Mouse (Mus musculus): ENCODE results near the gene Ube2f. TPM values are rescaled to one million over a fixed set of nuclear protein-coding genes. Genes with fewer than 3 reads are reported as not detected.

The Ube2f gene
- polyA plus RNA-seq, 1 experiment from 2014 or later: 68.8 TPM

DNA sequence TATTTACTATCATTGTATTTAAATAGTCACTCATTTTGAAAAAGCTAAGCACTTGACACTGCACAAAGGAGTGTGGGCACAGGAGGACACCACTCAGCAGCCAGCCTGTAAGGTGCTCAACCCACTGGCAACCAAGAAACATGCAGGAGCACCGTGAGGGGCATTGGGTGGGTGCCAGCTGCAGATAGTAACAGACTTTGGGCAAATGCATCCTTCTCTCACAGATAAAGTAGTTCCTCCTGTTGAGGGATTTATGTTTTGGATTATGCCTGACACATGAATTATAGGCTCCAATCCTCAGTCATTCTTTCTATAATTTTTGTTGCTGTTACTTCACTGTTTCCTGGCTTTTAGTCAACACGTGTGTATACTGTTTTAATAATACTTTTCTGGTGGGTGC, 27.4 kb downstream of the Ube2f start:
- WGBS: 98% methylated on average over 2 of the region's 2 CpGs
- H3K27ac ChIP-seq (replicated peaks): no peak overlapping the region
- peaks cover 69% of the 10 kb centered on the region for H3K36me3 ChIP-seq
- no peak overlapping the region for H3K4me2 ChIP-seq
- no peaks in the 10 kb centered on the region for H3K27me3 ChIP-seq
- H3K9ac ChIP-seq: no peak overlapping the region
- no peaks in the 10 kb centered on the region for H3K9me3 ChIP-seq
- H3K4me1 ChIP-seq (replicated peaks): no peaks in the 10 kb centered on the region
- no peak overlapping the region for H3K4me3 ChIP-seq
- ATAC-seq (ENCODE audit: low read depth): no peak

DNA sequence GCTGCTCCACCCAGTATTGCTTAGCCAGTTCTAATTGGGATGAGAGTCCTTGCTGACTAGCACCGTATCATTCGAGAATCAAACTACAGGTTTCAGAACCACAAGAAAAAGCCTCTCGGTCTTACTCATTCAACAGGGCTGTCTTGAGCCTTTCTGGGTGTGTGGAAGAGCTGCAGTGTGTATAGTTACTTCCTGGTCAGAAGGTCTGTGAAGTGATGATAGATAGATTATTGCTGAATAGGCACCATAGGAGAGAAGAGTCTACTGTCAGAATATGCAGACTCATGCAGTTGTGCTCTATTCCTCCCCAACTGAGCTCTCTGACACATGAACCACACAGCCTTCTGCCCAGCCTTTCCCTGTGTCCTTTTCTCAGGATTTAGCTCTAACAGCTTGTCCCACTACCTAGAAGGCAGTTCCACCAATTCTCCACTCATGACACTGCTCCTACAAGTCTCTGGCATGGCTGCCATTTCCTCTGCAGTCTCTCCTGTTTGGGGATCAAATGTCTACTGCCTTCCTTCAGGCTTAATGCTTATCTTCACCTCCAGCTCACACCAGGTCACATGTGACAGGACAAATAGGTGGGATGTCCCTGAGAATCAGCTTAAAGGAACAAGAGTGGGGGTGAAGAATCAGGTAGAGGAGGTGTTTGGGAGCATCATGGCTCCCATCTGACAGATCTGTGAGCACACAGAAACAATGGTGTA, 28.5 kb downstream of the Ube2f start:
- no peaks in the 10 kb centered on the region for H3K27me3 ChIP-seq
- no peaks in the 10 kb centered on the region for H3K4me1 ChIP-seq (replicated peaks)
- H3K36me3 ChIP-seq: peaks cover 69% of the 10 kb centered on the region
- no peak overlapping the region for H3K4me2 ChIP-seq
- no peak for ATAC-seq (ENCODE audit: low read depth)
- no peak overlapping the region for H3K4me3 ChIP-seq
- WGBS: 94% methylated on average over 3 of the region's 3 CpGs
- H3K9me3 ChIP-seq: no peaks in the 10 kb centered on the region
- H3K9ac ChIP-seq: no peak overlapping the region
- no peak overlapping the region for H3K27ac ChIP-seq (replicated peaks)

- Histone ChIP-seq H3K27me3 (no peaks in the 10 kb centered on the region), H3K4me2 (no peak overlapping the region), H3K9me3 (no peaks in the 10 kb centered on the region), H3K36me3 (peaks cover 68% of the 10 kb centered on the region), H3K9ac (no peak overlapping the region), H3K27ac (replicated peaks) (no peak overlapping the region), H3K4me1 (replicated peaks) (no peaks in the 10 kb centered on the region), H3K4me3 (no peak overlapping the region)
- ATAC-seq (ENCODE audit: low read depth): no peak
- 87% methylated on average over 1 of the region's 1 CpGs for WGBS
These were observed 29.0 kb downstream of the Ube2f start for GRCm38 (mm10) chr1:91279126-91279525.

DNA sequence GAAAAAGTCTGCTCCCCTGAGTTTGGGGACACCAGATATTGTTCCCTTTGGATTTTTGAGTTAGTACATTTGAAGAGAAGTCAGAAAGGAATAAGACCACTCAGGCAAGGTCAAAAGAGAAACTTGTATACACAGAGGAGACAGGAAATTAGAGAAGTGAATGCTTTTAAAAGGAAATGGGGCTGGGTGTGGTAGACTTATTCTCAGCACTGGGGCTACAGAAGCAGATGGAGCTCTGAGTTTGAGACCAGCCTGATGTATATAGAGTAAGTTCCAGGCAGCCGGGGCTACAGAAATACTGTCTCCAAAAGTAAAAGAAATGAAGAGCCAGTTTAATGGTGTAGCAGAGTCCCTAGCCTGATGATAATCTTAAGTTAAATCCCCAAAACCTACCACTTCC, 32.5 kb downstream of the Ube2f start:
- peaks cover 76% of the 10 kb centered on the region for H3K36me3 ChIP-seq
- H3K4me3 ChIP-seq: no peak overlapping the region
- no peaks in the 10 kb centered on the region for H3K4me1 ChIP-seq (replicated peaks)
- no peak overlapping the region for H3K4me2 ChIP-seq
- no peak overlapping the region for H3K9ac ChIP-seq
- 90% methylated on average over 1 of the region's 1 CpGs for WGBS
- no peak for ATAC-seq (ENCODE audit: low read depth)
- no peak overlapping the region for H3K27ac ChIP-seq (replicated peaks)
- no peaks in the 10 kb centered on the region for H3K27me3 ChIP-seq
- no peaks in the 10 kb centered on the region for H3K9me3 ChIP-seq

GRCm38 (mm10) chr1:91289375-91289774, 39.3 kb downstream of the Ube2f start:
- Histone ChIP-seq H3K27me3 (no peaks in the 10 kb centered on the region), H3K9me3 (no peaks in the 10 kb centered on the region), H3K36me3 (peaks cover 65% of the 10 kb centered on the region), H3K4me2 (no peak overlapping the region), H3K27ac (replicated peaks) (no peak overlapping the region), H3K4me1 (replicated peaks) (no peaks in the 10 kb centered on the region), H3K9ac (no peak overlapping the region), H3K4me3 (no peak overlapping the region)
- ATAC-seq (ENCODE audit: low read depth): no peak
- 92% methylated on average over 1 of the region's 1 CpGs for WGBS

- no peak overlapping the region for H3K27ac ChIP-seq (replicated peaks)
- no peak overlapping the region for H3K9ac ChIP-seq
- H3K36me3 ChIP-seq: peaks cover 37% of the 10 kb centered on the region
- H3K27me3 ChIP-seq: no peaks in the 10 kb centered on the region
- H3K4me1 ChIP-seq (replicated peaks): no peaks in the 10 kb centered on the region
- no peak overlapping the region for H3K4me3 ChIP-seq
- no peak overlapping the region for H3K4me2 ChIP-seq
- no peak for ATAC-seq (ENCODE audit: low read depth)
- no peaks in the 10 kb centered on the region for H3K9me3 ChIP-seq
- WGBS: 95% methylated on average over 11 of the region's 11 CpGs
These were observed 42.2 kb downstream of the Ube2f start for GRCm38 (mm10) chr1:91292101-91292825.

DNA sequence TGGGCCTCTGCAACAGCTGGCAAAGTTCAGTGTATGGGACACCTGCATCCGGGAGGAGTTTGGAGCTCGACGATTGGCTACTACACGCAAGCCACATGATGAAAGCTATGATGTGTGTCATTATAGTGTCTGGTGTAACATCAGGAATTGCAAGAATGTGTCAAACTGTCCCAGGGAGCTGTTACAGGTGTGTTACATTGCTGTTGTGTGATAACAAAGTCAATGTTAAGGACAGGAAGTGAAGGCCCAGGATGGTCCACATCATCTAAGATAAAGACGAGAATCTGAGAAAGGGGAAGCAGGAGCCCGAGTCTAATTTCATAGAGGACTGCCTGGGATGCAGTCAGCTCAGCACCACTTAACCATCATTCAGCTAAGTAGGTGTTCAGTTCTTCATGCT, 45.4 kb downstream of the Ube2f start:
- Histone ChIP-seq H3K36me3 (peaks cover 7% of the 10 kb centered on the region; the same call in 1 of the 2 replicates), H3K9me3 (no peaks in the 10 kb centered on the region), H3K27me3 (no peaks in the 10 kb centered on the region), H3K9ac (no peak overlapping the region), H3K4me2 (no peak overlapping the region), H3K27ac (replicated peaks) (no peak overlapping the region), H3K4me3 (no peak overlapping the region), H3K4me1 (replicated peaks) (peaks cover 18% of the 10 kb centered on the region)
- 95% methylated on average over 6 of the region's 6 CpGs for WGBS
- no peak for ATAC-seq (ENCODE audit: low read depth)

DNA sequence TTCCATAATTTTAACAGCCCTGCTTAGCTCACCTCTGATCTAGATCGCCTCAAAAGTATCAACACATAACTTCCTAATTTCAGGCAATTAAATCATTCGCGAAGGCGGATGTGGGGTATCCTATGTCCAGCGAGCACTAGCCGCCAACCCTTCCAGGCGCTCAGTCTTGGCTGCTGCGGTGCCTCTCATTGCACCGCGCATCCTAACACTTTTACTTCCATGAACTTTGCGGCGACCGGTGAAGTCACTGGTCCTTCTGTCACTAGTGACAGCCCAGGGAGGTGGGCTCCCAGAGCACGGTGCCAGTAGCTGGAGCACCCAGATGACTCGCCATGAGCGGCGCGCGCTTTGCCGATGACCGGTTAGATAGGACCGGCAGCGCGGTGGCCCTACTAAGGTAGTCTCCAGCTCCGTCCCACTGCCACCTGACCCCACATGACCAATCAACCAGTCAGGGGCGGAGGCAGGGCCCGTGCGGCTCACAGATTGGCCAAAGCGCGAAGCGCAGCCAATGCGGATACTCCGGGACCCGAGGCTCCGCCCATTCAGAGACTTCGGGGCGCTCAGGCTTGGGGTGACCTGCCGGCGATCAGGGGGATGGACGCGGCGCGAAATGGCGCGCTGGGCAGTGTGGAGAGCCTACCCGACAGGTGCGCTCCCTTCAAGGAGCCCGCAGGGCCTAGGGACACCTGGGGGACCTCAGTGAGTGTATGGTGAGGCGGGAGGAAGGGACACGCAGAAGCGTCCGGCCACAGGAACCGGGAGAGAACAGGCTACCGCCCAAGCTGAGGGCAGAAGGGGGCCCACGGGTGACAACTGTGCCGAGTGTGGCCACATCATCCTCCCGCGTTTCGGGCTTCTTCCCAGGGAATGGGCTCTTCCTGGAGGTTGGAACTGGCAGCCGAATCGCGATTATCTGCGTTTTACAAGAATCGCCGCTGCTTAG, 48.0 kb downstream of the Ube2f start, which contains the start of gene Scly:
Gene Scly, plus strand, starts transcription at position 540 of the 946 bp plus-strand sequence.
- Histone ChIP-seq H3K9me3 (no peaks in the 10 kb centered on the region), H3K4me2 (peak within 1 kb of the TSS; percentile 70), H3K4me1 (replicated peaks) (peaks cover 18% of the 10 kb centered on the region), H3K9ac (peak within 1 kb of the TSS; percentile 83), H3K36me3 (peaks cover under 1% of the 10 kb centered on the region; the same call in 1 of the 2 replicates), H3K27me3 (no peaks in the 10 kb centered on the region), H3K4me3 (peak within 1 kb of the TSS; percentile 62), H3K27ac (replicated peaks) (no peak within 1 kb of the TSS)
- ATAC-seq (ENCODE audit: low read depth): peak; percentile 98
- under 1% methylated on average over 59 of the region's 65 CpGs for WGBS

DNA sequence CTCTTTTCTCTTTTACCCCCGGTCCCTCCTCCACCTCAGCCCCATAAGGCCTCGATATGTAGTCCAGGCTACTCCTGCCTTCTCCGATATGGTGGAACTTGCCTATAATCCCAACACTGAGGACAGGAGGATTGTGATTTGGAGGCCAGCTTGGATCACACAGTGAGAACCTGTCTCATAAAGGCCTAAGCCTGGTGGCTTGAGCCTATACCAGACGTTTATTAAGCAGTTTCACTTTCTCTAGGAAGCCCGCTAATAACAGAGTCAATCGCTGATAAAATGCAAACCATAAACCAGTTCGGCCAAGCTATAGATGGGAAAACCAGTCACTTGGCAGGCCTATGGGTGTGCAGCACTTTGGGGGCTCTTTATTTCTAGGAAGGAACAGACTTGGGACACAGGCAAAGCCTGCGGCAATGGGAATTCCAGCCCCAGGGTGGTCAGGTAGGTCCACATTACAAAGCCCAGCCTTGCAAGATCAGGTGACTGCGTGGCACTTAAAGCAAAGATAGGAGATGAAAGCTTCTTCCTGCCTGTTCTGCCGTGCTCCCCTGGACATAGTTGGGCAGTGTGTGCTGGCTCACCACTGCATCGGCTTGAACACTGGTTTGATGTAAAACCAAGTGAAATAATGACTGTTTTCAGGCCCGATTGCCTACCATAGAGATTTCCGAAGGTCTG, 49.1 kb downstream of the Ube2f start:
- Histone ChIP-seq H3K27ac (replicated peaks) (no peak overlapping the region), H3K27me3 (no peaks in the 10 kb centered on the region), H3K9me3 (no peaks in the 10 kb centered on the region), H3K9ac (peak overlapping the region; percentile 83), H3K36me3 (peaks cover 4% of the 10 kb centered on the region; the same call in 1 of the 2 replicates), H3K4me3 (peak overlapping the region; percentile 62), H3K4me1 (replicated peaks) (peaks cover 18% of the 10 kb centered on the region), H3K4me2 (peak overlapping the region; percentile 70)
- WGBS: 81% methylated on average over 13 of the region's 13 CpGs
- no peak for ATAC-seq (ENCODE audit: low read depth)

GRCm38 (mm10) chr1:91299707-91300426, 49.8 kb downstream of the Ube2f start:
- H3K4me1 ChIP-seq (replicated peaks): peaks cover 18% of the 10 kb centered on the region
- H3K27ac ChIP-seq (replicated peaks): no peak overlapping the region
- no peak overlapping the region for H3K9ac ChIP-seq
- no peak for ATAC-seq (ENCODE audit: low read depth)
- no peaks in the 10 kb centered on the region for H3K9me3 ChIP-seq
- H3K27me3 ChIP-seq: no peaks in the 10 kb centered on the region
- no peak overlapping the region for H3K4me3 ChIP-seq
- 81% methylated on average over 5 of the region's 5 CpGs for WGBS
- no peak overlapping the region for H3K4me2 ChIP-seq
- peaks cover 7% of the 10 kb centered on the region for H3K36me3 ChIP-seq
